Mouse (Mus musculus): ENCODE measurements around the gene Pitx3. TPM values are rescaled to one million over a fixed set of nuclear protein-coding genes. Genes with fewer than 3 reads are reported as not detected.
"Not testable (repeated sequence)": the region's sequence is repeated elsewhere in the genome, so short reads cannot be mapped to it uniquely, and the experiment has no call there.

Gene Pitx3
- polyA plus RNA-seq, 1 experiment: 0.84 TPM

DNA sequence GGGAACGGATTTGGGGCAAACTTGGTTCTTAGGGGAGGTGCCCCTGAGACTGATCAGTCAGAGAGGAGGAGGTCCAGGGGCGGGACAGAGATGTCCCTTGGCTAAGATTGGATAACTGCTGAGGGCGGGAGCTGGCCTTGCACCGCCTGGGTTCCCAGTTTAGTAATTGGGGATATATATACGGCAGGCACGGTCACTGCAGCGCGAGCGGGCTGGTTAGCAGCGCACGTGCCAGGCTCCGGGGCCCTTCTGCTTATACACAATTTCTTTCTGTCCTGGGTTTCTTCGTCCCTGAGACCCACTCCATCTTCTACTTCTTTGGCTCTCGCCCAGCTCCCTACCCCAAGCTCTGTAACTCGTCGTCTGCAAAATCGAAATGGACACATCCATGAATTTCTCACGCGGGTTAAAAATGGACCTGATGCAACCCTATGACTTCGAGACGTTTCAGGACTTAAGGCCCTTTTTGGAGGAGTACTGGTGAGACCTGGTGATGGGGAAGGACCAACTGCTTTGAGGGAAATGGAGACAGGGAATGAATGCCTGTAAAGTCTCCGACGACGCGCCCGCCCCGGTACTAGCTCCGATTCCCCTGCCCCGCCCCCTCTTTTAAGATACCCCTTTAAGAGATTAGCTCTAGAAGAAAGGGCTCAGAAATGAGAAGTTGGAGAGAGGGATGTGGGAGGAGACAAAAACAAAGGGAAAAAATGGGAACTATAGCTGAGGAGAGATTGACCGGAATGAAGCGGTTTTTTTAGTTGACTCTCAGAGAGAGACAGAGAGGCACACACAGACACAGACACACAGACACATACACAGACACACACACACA lies 16.2 kb downstream of the Pitx3 start, which contains the start of gene Elovl3:
Elovl3 (plus strand) TSS at position 204 of the 832 bp plus-strand sequence.
- Histone ChIP-seq H3K4me3 (ENCODE audit: control insufficient read depth, low read depth, low read length) (no peak within 1 kb of the TSS), H3K27me3 (ENCODE audit: control insufficient read depth, insufficient read depth, low read length) (no peaks in the 10 kb centered on the region; the same call in none of the 2 replicates)

GRCm38 (mm10) chr19:46131283-46131682 lies 16.8 kb downstream of the Pitx3 start:
- Histone ChIP-seq H3K4me3 (ENCODE audit: control insufficient read depth, low read depth, low read length) (no peak overlapping the region), H3K36me3 (ENCODE audit: control insufficient read depth, insufficient read depth, low read length) (no peaks in the 10 kb centered on the region), H3K4me1 (ENCODE audit: control insufficient read depth, insufficient read depth, low read length) (peaks cover 14% of the 10 kb centered on the region), H3K27me3 (ENCODE audit: control insufficient read depth, insufficient read depth, low read length) (no peaks in the 10 kb centered on the region; the same call in none of the 2 replicates), H3K27ac (ENCODE audit: control insufficient read depth, insufficient read depth, low read depth, low read length) (no peak overlapping the region)
- TF ChIP-seq POLR2A (IDR thresholded peaks at IDR 0.05; ENCODE audit: control insufficient read depth, low read depth, low read length) (no peak), CTCF (IDR thresholded peaks at IDR 0.05; ENCODE audit: control insufficient read depth, insufficient read depth, insufficient replicate concordance, low read depth, low read length) (no peak)

More for the DNA sequence above, 16.2 kb downstream of the Pitx3 start, which contains the start of gene Elovl3:
- Histone ChIP-seq H3K36me3 (ENCODE audit: control insufficient read depth, insufficient read depth, low read length) (no peaks in the 10 kb centered on the region), H3K27ac (ENCODE audit: control insufficient read depth, insufficient read depth, low read depth, low read length) (no peak within 1 kb of the TSS), H3K4me1 (ENCODE audit: control insufficient read depth, insufficient read depth, low read length) (peaks cover 20% of the 10 kb centered on the region)
- TF ChIP-seq CTCF (IDR thresholded peaks at IDR 0.05; ENCODE audit: control insufficient read depth, insufficient read depth, insufficient replicate concordance, low read depth, low read length) (no peak), POLR2A (IDR thresholded peaks at IDR 0.05; ENCODE audit: control insufficient read depth, low read depth, low read length) (no peak)

- H3K4me3 ChIP-seq (ENCODE audit: control insufficient read depth, low read depth, low read length); H3K27me3 ChIP-seq (ENCODE audit: control insufficient read depth, insufficient read depth, low read length): not testable (repeated sequence)
Observed at GRCm38 (mm10) chr19:46129737-46130136, 18.4 kb downstream of the Pitx3 start.

DNA sequence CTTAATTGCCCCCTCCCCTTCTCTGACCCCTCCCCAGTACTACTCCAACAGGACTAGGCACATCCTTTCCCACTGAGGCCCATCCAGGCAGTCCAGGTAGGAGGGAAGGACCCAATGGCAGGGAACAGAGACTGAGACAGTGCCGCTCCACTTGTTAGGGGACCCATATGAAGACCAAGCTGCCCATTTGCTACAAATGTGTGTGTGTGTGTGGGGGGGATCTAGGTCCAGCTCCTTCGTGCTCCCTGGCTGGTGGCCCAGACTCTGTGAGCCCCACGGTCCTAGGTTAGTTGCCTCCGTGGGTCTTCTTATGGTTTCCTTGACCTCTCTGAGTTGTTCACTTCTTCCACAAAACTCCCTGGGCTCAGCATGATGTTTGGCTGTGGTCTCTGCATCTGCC lies 21.8 kb downstream of the Pitx3 start:
- no peaks in the 10 kb centered on the region; the same call in 1 of the 2 replicates for H3K27me3 ChIP-seq (ENCODE audit: control insufficient read depth, insufficient read depth, low read length)
- no peak overlapping the region for H3K4me3 ChIP-seq (ENCODE audit: control insufficient read depth, low read depth, low read length)
- no peak for TF ChIP-seq CTCF (IDR thresholded peaks at IDR 0.05; ENCODE audit: control insufficient read depth, insufficient read depth, insufficient replicate concordance, low read depth, low read length)
- no peak for TF ChIP-seq POLR2A (IDR thresholded peaks at IDR 0.05; ENCODE audit: control insufficient read depth, low read depth, low read length)
- no peak overlapping the region for H3K27ac ChIP-seq (ENCODE audit: control insufficient read depth, insufficient read depth, low read depth, low read length)
- H3K4me1 ChIP-seq (ENCODE audit: control insufficient read depth, insufficient read depth, low read length): peaks cover 2% of the 10 kb centered on the region; the same call in 1 of the 2 replicates
- H3K36me3 ChIP-seq (ENCODE audit: control insufficient read depth, insufficient read depth, low read length): no peaks in the 10 kb centered on the region

More at GRCm38 (mm10) chr19:46129737-46130136, 18.4 kb downstream of the Pitx3 start:
- not testable (repeated sequence) for H3K27ac ChIP-seq (ENCODE audit: control insufficient read depth, insufficient read depth, low read depth, low read length); H3K36me3 ChIP-seq (ENCODE audit: control insufficient read depth, insufficient read depth, low read length); H3K4me1 ChIP-seq (ENCODE audit: control insufficient read depth, insufficient read depth, low read length)

DNA sequence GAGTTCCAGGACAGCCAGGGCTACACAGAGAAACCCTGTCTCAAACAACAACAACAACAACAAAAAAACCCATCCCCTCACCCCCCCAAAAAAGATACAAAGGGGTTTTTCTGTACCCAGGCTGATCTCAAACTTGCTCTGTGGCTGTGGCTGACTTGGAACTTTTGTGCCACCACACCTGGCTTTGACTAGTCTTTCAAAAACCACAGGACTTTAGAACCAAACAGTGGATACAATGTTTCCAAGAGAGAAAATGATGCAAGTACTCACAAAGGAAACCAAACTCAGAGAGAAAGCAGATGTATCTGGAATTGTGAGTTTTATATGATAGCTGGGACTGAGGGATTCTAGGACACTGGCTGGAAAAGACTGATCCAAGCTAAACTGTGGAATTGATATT lies 23.5 kb downstream of the Pitx3 start:
- H3K4me1 ChIP-seq (ENCODE audit: control insufficient read depth, insufficient read depth, low read length): no peaks in the 10 kb centered on the region; the same call in 1 of the 2 replicates
- no peaks in the 10 kb centered on the region for H3K27me3 ChIP-seq (ENCODE audit: control insufficient read depth, insufficient read depth, low read length)
- H3K4me3 ChIP-seq (ENCODE audit: control insufficient read depth, low read depth, low read length): no peak overlapping the region
- no peak overlapping the region for H3K27ac ChIP-seq (ENCODE audit: control insufficient read depth, insufficient read depth, low read depth, low read length)
- TF ChIP-seq CTCF (IDR thresholded peaks at IDR 0.05; ENCODE audit: control insufficient read depth, insufficient read depth, insufficient replicate concordance, low read depth, low read length): no peak
- H3K36me3 ChIP-seq (ENCODE audit: control insufficient read depth, insufficient read depth, low read length): no peaks in the 10 kb centered on the region

GRCm38 (mm10) chr19:46123876-46124275 lies 24.2 kb downstream of the Pitx3 start:
- no peaks in the 10 kb centered on the region for H3K36me3 ChIP-seq (ENCODE audit: control insufficient read depth, insufficient read depth, low read length)
- no peaks in the 10 kb centered on the region; the same call in 1 of the 2 replicates for H3K4me1 ChIP-seq (ENCODE audit: control insufficient read depth, insufficient read depth, low read length)
- TF ChIP-seq POLR2A (IDR thresholded peaks at IDR 0.05; ENCODE audit: control insufficient read depth, low read depth, low read length): no peak
- no peak for TF ChIP-seq CTCF (IDR thresholded peaks at IDR 0.05; ENCODE audit: control insufficient read depth, insufficient read depth, insufficient replicate concordance, low read depth, low read length)
- no peak overlapping the region for H3K27ac ChIP-seq (ENCODE audit: control insufficient read depth, insufficient read depth, low read depth, low read length)
- no peaks in the 10 kb centered on the region for H3K27me3 ChIP-seq (ENCODE audit: control insufficient read depth, insufficient read depth, low read length)
- no peak overlapping the region for H3K4me3 ChIP-seq (ENCODE audit: control insufficient read depth, low read depth, low read length)

DNA sequence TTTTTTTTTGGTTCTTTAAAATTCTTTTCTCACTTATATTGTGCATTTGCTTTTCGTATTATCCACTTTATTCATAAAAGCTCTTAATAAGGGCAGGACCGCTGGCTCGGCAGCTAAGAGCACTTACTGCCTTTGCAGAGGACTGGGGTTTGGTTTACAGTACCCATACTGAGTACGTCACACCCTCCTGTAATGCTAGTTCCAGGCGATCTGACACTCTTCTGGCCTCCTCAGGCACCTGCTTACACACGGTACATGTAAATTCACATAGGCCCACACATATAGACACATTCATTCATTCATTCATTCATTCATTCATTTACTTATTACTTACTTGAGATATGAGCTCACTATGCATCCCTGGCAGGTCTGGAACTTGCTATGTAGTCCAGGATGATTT lies 27.3 kb downstream of the Pitx3 start:
- Histone ChIP-seq H3K27me3 (ENCODE audit: control insufficient read depth, insufficient read depth, low read length) (no peaks in the 10 kb centered on the region), H3K36me3 (ENCODE audit: control insufficient read depth, insufficient read depth, low read length) (no peaks in the 10 kb centered on the region), H3K4me1 (ENCODE audit: control insufficient read depth, insufficient read depth, low read length) (no peaks in the 10 kb centered on the region; the same call in 1 of the 2 replicates), H3K27ac (ENCODE audit: control insufficient read depth, insufficient read depth, low read depth, low read length) (no peak overlapping the region), H3K4me3 (ENCODE audit: control insufficient read depth, low read depth, low read length) (no peak overlapping the region)
- TF ChIP-seq CTCF (IDR thresholded peaks at IDR 0.05; ENCODE audit: control insufficient read depth, insufficient read depth, insufficient replicate concordance, low read depth, low read length): no peak
- TF ChIP-seq POLR2A (IDR thresholded peaks at IDR 0.05; ENCODE audit: control insufficient read depth, low read depth, low read length): no peak

Data from testis, adult 2 months (tissue).